Mouse (Mus musculus): ENCODE results near the gene Crabp2.

- TF ChIP-seq POLR2A (IDR thresholded peaks at IDR 0.05; ENCODE audit: low read depth, low read length), result no peak
- no peak for TF ChIP-seq CTCF (conservative IDR thresholded peaks at IDR 0.05; ENCODE audit: insufficient read depth, insufficient read length, low read depth, low read length)
Observed at GRCm38 (mm10) chr3:87972776-87973175, 24.3 kb downstream of the Crabp2 start.

All from kidney, adult 2 months (tissue).